Mouse (Mus musculus) thymus, postnatal 4 days (tissue): ENCODE measurements around the gene Loxl3.

Source experiments
- DNase-seq: peaks from one replicate; pipeline ENCODE4 v3.0.0; 2021

Loxl3 gene

DNA sequence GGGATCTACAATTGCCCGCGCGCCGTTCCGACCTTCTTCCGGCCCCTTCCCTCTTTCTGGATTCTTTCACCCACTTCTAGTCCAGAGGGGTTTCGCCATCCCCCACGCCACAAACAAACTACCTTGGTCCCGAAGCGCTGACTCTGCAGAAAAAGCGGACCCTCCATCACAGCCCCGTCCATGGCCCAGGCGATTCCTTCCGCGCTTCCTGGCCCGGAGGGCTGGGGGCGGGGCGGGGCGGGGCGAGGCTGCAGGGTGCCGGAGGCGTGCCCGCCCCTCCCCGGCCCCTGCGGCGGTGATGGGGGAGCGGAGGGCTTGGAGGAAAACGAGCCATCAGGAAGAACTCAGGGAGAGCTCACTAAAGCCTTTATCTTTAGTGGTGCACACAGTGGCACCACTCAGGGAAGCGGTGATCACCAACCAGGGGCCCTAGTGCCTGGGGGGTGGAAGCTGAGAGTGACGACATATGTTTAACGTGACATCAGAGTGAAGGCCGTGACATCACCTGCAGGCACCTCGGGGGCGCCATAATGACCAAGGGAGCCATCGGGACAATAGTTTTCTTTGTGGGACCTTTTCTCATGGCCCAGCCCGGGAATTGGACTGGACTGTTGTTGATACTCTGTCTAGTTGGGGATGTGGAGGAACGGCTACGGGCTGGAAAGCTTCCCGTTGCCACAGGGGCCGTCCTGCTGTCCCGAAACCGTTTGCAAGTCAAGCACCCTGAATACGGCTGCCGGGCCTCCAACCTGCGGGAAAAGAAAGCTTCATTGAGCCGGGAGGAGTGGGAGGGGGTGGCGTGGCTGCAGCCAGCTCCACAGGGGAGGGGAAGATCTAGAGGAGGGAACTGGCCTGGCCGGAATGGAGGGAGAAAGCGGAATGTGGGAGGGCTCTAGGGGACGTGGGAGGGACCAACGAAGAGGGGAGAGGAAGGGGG, at the start of gene Loxl3, which contains the start of gene Dok1:
Gene Loxl3 (plus strand): TSS at position 925 of the 937 bp plus-strand sequence.
Gene Dok1 (minus strand): TSS at position 223 of the 937 bp plus-strand sequence.
- peak; percentile 80 for DNase-seq

DNA sequence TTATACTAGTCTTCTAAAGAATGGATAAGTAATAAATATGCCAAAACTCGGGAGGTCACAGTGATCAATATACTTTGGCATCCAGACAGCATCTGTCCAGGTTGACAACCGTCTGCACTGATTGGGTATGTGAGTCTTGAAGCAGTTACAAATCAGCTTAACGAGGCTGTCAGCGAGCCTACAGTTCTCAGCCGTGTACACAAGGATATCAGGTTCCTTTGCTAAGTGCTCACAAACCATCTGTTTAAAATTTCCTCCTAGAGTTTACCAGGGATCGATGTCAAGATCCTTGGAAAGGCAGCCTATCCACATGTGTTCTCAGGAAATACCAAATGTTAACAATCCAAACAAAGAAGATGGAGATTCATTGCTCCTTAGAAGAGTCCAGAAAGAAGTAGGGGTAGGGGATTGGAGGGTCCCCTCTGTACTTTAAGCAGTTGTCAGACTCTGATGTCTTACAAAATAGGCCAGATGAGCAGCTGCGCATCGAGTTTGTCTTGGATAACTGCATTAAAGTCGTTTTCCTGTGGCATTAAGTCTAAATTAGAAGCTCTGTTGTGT, 46.5 kb upstream of the Loxl3 start:
- DNase-seq, result no peak

DNA sequence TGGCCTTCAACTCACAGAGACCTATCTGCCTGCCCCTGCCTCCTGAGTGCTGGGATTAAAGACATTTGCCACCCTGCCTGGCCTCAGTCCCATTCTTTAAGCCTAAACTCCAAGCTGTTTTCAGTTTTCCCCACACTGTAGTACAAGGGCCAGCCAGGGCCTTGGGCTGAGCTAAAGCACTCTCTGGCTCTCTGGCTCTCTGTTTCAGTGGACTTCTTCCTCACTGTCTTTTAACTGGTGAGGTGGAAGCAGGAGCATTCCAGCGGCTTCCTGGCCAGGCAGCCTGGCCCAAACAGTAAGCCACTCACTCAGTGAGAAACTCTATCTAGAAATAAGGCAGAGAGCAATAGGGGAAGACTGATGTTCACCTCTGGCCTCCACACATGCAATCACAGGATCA, 40.3 kb upstream of the Loxl3 start:
- no peak for DNase-seq

GRCm38 (mm10) chr6:82994372-82994771, 39.6 kb upstream of the Loxl3 start:
- DNase-seq, result no peak

DNA sequence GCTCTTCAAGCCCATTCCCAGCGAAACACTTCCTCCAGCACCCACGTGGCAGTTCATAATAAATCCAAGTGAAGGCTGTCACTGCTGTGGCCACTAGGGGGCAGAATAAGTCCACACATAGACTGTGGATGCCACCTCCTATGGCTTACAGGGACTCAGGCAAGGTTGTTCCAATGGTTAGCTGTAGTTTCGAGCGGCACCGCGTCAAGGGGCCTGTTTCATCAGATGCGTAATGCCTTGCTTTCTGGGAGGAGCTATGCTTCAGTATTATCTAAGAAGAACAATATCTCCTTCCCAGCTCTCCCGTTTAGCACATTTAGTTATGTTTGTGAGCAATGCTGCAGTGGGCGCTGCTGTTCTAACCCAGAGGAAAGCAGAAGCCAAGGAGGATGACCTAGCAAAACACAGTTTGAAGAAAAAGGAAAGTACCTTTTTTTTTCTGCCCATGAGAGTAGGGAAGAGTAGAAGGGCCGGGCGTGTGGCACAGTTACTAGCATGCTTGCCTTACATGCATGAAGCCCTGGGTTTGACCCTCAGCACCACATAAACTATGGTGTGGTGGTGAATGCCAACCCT, 37.1 kb upstream of the Loxl3 start:
- peak; percentile 87 for DNase-seq

GRCm38 (mm10) chr6:82997511-82998102, 36.4 kb upstream of the Loxl3 start:
- DNase-seq, result no peak

DNA sequence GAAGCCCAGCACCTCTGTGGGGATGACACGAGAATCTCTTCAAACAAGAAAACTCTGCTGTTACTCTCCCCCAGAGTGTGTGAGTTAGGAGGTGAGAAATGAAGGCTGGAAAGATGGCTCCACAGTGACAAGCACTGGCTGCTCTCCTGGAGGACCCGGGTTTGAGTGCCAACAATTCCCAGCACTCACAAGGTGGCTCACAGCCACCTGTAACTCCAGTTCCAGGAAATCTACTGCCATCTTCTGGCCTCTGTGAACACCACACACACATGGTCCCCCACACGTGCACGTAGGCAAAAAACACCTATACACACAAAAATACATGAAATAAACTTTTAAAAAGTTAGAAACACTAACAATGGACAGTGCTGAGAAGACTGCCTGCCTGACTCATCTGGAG, 35.6 kb upstream of the Loxl3 start:
- peak; percentile 27 for DNase-seq

GRCm38 (mm10) chr6:82999986-83000385, 34.0 kb upstream of the Loxl3 start:
- no peak for DNase-seq

DNA sequence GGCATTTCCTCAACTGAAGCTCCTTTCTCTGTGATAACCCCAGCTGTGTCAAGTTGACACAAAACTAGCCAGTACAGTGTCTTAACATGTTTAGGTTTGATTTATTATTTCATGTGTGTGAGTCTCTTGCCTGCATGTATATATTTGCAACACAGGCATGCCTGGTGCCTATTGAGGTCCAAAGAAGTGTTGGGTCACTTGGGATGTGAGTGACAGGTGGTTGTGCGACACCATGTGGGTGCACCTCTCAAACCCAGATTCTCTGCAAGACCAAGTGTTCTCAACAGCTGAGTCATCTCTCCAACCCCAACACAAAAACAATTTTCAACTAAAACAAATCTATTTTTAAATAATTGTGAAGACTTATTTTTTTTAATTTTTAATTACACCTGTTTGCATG, 30.9 kb upstream of the Loxl3 start:
- DNase-seq, result no peak

DNA sequence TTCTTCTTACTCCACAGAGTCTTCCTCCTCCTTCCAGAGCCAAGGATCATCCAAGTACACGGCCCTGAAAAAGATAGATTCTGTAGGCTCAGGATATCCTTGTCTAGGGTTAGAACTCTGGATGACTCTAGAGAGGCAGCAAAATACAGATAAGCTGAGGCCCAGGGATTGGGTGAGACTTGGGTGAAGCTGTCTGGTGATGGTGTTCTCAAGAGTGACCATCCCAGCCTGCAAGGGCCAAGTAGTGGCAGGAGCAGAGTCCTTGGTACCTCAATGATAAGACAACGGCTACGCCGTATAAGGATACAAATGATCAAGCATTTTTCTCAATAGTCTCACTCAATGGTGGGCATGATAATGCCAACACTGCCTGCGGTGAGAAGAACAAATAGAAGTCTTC, 30.1 kb upstream of the Loxl3 start:
- DNase-seq, result no peak

- DNase-seq, result no peak
These were observed 29.7 kb upstream of the Loxl3 start for GRCm38 (mm10) chr6:83004309-83004708.

- peak; percentile 26 for DNase-seq
These were observed 29.1 kb upstream of the Loxl3 start for GRCm38 (mm10) chr6:83004872-83005271.

GRCm38 (mm10) chr6:83005444-83006011, 28.4 kb upstream of the Loxl3 start:
- no peak for DNase-seq

DNA sequence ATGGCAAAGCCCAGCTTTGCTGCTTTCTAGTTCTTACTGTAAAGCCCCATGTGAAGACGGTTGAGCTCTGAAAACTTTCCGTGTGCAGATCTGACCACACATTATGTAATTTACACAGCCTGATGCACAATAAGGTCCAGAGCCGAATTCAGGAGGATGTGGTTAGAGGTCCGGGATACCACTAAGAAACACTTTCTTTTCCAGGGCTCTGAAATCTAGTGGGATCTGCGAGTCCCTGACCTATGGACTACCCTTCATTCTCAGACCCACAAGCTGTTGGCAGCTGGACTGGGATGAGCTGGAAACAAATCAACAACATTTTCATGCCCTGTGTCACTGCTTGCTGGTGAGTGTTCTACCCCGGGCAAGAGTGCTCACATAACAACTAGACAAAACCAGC, 27.9 kb upstream of the Loxl3 start:
- no peak for DNase-seq

DNA sequence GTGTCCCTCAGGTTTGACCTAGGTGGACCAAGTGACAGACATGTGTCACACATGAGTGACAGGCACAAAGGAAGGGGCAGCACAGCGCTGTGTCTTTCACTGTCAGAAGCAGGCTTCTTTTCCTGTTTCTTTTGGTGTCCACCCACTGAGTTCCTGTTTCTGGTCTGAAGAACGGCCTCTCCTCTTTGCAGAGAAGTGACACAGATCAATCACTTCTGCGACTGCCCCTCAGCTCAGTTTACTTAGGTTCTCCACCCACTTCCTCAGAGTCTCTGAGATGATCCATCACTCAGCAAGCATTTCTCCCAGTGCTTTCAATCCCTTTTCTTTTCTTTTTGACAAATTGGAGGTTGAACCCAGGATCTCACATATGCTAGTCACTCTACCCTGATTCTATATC, 25.3 kb upstream of the Loxl3 start:
- DNase-seq, result no peak

- DNase-seq, result no peak
These were observed 24.0 kb upstream of the Loxl3 start for GRCm38 (mm10) chr6:83010010-83010409.

DNA sequence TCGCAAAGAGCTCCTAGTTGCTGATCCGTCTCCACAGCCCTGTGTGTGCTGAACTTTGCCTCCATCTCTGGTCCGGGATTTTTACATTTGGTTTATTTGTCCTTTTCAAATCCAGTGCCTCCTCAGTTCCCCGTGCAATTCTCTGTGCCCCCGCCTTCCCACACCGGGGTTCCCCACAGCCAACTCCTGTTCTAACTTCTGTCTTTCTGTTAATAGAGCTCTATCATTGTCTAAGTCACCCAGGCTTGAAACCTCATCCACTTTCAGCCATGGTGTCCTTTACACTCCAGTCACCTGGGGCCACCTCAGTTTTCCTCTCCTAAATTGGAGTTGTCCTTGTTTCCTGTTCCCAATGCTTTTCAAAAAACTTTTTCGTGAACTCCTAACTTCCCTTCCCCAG, 22.7 kb upstream of the Loxl3 start:
- DNase-seq, result no peak

DNA sequence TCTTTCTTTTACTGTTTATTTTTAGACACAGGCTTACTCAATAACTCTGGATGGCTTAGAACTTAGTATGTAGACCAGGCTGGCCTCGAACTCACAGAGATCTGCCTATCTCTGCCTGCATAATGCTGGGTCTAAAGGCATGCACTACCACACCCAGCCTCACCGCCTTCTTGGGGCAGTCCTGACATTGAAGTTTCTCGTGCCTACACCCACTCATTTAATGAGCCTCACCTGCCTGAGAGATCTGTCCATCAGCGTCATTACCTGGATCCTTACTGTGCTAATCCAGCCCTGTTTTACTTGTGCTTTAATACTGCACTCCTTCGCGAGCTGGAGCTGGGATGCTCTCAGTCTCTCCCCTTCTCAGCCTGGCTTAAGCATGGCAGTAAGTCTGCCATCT, 22.2 kb upstream of the Loxl3 start:
- no peak for DNase-seq

- DNase-seq, result no peak
These were observed 20.5 kb upstream of the Loxl3 start for GRCm38 (mm10) chr6:83013444-83013843.

DNA sequence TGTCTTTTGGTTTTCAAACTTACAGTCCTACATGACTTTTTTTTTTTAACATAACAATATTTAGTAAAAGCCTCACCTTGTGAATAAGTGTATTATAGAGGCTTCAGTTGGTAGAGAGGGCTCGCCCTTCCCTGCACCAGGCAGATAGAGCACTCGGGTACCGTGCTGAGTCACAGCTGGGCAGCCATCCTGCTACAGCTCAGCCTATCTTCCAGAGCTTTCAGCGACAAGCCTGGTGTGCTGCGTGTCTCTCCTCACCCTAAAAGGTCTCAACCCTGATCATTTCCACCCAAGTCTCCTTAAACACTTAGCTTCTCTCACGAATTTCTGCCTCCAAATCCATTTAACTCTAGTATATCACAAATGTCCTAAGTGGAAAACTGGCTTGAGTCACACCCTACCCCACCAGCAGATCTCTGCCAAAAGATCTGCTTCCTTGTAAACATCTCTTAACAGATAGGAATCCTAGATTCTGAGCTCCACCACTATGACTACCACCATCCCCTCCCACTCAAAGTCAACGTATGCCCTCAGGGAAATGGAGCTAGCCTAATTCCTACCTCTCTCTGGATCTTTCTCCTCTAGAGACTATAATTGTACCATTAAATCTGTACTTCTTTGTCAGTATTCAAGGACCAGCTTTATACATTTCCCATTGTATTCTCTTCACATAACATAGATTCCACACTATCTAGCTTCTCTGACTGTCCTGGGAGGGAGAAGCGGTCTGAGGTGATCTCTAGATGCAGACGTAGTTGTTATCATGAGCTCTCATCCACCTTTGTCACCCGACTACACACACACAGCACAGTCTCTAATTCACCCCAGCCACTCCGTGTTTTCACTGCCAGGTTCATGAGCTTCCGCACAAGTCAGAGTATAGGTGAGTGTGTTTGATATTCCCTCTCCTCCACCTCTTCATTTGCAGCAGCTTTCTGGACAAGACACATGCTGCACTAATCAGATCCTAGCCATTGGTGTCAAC, 19.2 kb upstream of the Loxl3 start:
- DNase-seq, result no peak

- DNase-seq, result no peak
These were observed 18.2 kb upstream of the Loxl3 start for GRCm38 (mm10) chr6:83015749-83016148.

- DNase-seq, result no peak
These were observed 16.8 kb upstream of the Loxl3 start for GRCm38 (mm10) chr6:83017190-83017589.
